Mouse (Mus musculus) ovary, adult 18-20 months (tissue): Measurements from ENCODE around the gene Klf13.

Experiments used
- DNase-seq: peaks from one replicate; pipeline ENCODE4 v3.0.0; 2022; ENCODE audit warnings: low spot score, mixed read lengths

Klf13 gene

DNA sequence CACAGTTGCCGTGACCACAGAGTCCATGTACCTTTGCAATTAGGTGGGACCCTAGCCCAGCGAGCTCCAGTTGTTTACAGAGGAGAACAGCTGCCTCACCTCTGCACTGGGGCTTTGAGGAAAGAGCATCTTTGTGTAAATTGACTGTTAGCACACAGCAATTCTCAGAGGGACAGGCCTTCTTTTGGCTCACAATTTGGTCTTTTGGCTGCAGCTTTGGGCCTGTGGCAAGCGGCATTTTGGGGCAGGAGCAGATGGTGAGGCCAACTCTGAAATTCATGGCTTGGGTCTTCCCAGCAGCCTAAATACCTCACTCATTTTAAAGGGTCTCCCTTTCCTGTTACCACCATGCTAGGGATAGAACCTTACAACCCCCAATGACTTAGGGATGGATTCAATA lies 10.5 kb upstream of the Klf13 start:
- no peak for DNase-seq

GRCm38 (mm10) chr7:63947514-63948487 lies 9.1 kb upstream of the Klf13 start:
- DNase-seq: no peak

- DNase-seq: no peak
These were observed 5.2 kb upstream of the Klf13 start for GRCm38 (mm10) chr7:63943946-63944345.

GRCm38 (mm10) chr7:63941501-63941900 lies 2.8 kb upstream of the Klf13 start:
- DNase-seq: no peak

DNA sequence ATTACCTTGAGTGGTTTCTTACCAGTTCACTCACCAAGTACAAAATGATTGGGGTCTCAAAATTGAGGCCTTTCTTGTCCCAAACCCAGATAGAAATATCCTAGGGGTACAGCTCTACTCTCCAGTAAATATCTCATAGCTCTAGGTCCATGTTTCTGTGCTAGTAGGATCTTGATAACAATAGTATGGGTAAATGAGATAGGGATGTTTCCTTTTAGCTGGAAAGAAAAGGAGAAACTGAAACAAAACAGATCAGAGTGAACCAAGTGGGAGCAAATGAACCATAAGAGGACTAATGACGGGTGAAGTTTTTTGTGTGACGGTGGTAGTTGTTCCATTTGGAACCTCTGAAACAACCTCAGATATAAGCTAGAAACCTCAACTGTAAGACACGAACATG lies 2.3 kb upstream of the Klf13 start:
- no peak for DNase-seq

GRCm38 (mm10) chr7:63940321-63940720 lies 1.6 kb upstream of the Klf13 start:
- DNase-seq: no peak

- DNase-seq: peak; percentile 65
These were observed 759 bp upstream of the Klf13 start for GRCm38 (mm10) chr7:63939397-63939951.

GRCm38 (mm10) chr7:63938066-63938913 lies 425 bp downstream of the Klf13 start:
- no peak for DNase-seq

DNA sequence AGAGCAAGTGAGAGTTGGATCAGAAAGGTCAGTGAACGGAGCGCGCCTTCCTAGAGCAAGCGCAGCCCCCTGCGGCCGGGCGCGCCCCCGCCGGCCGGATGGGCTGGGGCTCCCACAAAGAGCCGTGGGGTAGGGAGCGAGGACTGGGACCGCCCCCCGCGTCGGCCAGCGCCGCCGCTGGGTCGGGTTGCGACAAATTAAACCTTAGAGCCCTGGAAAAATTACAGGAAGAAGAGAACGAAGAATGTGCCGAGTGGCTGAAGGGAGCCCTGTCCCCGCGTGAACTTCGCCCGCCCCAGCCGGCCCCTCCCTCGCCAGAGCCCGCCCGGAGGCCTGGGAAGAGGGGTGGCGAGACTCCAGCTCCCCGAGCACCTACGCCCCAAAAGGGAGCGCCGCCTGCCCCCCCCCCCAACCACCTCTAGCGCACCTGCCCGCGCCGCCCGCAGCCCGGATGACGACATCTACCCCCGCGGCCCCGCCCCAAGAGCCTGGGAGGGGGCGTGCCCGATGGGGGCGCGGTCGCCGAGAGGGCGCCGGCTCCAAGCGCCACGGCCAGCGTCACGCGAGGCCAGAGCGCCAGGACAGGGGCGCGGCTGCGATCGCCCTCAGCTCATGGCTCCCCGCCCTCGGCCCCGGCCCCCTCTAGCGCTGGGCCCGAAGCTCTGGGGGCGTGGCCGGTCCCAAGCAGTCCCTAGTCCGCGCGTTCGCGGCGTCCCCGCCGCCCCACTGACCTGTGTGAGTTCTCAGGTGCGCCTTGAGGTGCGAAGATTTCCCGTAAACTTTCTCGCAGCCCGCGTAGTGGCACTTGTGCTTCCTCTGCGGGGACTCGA lies 1.3 kb downstream of the Klf13 start:
- peak; percentile 82 for DNase-seq

GRCm38 (mm10) chr7:63936986-63937235 lies 1.8 kb downstream of the Klf13 start:
- DNase-seq: no peak

DNA sequence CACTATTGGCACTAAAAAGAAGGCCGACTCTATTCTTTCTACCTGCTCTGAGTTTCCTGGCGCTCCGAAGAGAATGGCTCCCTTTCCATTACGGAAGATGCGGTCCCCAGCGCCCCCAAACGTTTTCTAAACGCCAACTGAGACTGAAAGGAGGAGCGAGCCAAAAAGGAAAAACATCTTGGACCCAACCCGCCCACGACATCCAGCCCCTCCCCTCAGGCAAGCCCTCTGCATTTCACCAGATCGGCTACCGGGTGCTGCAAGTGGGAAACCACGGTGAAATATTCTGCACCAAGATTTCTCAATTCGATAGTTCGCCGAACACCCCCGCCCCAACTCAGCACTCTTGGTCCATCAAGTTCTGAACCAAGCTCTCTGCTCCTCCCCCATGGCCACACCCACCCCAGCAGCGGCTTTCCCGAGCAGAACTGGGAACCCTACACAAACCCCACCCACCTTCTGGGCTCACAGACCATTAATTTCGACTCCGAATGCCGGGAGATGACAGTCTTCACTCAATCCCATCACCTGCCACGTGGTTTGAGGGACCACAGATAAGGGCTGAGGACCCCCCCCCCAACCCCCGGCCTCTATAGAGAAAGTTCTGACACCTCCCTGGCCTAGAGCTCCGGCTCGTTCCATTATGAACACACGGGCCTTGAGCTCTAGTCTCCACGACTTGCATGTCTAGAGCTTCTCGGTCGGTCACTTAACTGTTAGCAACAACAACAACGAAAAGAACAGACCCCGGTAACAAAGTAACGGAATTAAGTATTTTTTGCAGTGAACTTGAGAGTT lies 2.3 kb downstream of the Klf13 start:
- peak; percentile 75 for DNase-seq

DNA sequence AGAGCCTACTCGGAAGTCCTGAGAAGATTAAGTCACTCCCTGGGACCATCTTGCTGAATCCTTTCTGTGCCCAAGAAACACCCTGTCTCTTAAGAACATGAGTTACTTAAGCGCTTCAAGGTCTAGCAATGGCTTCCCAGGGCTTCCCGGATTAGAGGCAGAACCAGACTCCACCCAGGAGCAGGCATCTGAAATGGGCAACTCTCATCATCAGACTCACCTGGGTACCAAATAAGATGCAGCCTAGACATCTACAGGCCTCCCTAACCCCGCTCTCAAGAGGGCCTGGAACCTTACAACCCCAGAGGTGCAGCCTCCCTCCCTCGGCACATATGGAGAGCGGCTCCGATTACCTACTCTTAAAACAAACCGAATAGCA lies 2.9 kb downstream of the Klf13 start:
- DNase-seq: no peak

GRCm38 (mm10) chr7:63934530-63934929 lies 4.2 kb downstream of the Klf13 start:
- no peak for DNase-seq

- no peak for DNase-seq
These were observed 4.8 kb downstream of the Klf13 start for GRCm38 (mm10) chr7:63933905-63934304.

- DNase-seq: no peak
These were observed 6.3 kb downstream of the Klf13 start for GRCm38 (mm10) chr7:63932461-63932860.

DNA sequence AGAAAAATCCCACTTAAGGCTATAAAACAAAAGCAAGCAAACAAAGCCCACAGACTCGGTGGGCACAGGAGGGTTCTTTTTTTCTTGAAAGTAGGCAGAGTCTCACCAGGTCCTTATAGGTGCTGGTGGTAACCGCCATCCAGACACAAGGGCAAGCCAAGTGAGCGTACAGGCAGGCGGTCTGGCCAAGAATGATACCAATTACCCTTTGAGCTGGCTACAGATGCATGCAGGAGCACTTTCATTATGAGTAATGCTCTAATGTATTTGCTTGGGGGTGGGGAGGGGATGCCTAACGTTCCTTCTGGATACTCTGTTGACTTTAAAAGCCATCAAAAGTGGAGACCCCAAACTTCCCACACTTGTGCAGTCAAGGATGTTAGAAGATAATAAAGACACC lies 7.9 kb downstream of the Klf13 start:
- DNase-seq: no peak

- no peak for DNase-seq
These were observed 8.6 kb downstream of the Klf13 start for GRCm38 (mm10) chr7:63930132-63930531.

DNA sequence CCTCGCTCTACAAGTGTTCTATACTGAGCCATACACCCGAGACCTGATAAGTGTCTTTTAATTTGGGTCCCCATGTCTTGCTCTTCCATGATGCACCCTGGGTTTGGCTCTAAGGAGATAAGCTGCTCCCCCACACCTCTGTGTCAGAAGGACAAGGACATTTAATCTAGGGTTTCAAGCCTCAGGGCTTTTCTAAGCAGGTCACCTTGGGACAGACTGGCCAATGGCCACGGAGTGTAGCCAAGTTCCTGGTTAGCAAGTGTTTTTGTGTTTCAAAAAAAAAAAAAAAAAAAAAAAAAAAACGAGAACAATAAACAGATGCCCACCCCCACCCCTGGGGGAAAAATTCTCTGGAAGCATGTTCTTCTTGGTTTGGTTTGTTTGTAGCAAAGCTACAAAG lies 9.6 kb downstream of the Klf13 start:
- DNase-seq: no peak

- no peak for DNase-seq
These were observed 11.6 kb downstream of the Klf13 start for GRCm38 (mm10) chr7:63927121-63927520.

GRCm38 (mm10) chr7:63926492-63926891 lies 12.2 kb downstream of the Klf13 start:
- DNase-seq: no peak
